Mouse (Mus musculus) heart, postnatal 10 days (tissue): ENCODE results near the gene Ccdc184. TPM values are rescaled to one million over a fixed set of nuclear protein-coding genes. Genes with fewer than 3 reads are reported as not detected.

Source experiments
- DNase-seq, 2 experiments: peaks; one replicate each; pipeline ENCODE4 v3.0.0; 2021
- intact Hi-C: fragments of 180-260 bp; cut with DNase I; formaldehyde crosslinking; loops from one replicate; pipeline ENCODE4 v1.15.1; 2025
- total RNA-seq, 2 experiments: library from RNA; stranded (reverse); gene quantifications; 2 replicates each; pipeline ENCODE4 v1.2.3; 2021

Ccdc184 gene
- total RNA-seq, 2 experiments from 2014 or later, result 0.57 to 0.64 TPM

DNA sequence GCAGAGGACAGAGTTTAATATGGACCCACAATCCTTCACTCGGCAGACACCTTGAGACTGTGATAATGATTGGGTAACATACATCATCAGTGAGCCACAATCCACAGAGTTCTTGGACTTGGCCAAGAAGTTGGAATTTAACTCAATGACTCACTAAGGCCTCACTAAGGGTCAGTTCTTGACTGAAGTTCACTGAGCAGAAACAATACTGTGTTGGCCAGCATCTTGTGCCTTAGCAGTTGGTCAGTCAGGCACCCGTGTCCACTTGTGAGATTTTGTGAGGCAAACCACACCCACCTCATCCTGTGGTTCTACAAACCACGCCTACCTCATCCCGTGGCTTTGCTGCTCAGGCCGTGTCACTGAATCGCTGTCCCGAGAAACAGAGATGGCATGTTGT, 42.7 kb downstream of the Ccdc184 start:
- DNase-seq, result no peak
- intact Hi-C loops, result no loop called here

DNA sequence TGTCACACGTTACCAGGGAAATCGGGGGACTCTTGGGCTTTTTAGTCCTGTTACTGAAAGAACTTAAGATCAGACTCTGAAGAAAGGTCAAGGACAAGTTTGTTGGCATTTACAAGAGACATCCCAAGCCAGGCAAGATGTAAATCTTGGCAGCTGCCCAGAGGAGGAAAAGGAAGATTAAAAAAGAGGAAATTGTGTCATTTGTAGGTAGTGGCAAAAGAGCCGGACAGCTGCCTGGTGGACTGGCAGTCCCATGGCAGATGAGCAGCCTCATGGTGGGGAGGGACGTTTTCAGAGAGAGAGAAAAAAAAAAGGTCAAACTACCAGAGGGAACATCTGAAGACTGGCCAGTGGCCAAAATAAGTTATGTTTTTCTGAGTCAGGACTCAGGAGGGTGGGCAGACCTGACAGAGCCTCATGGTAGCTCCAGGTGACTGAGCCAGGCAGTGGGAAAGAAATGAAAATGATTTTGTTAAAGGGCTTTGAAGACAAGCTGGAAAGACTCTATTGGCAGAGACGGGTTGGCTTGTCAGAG, 46.4 kb downstream of the Ccdc184 start:
- DNase-seq, result peak in 1 of 2 experiments; percentile 1
- intact Hi-C loops, result no loop called here

DNA sequence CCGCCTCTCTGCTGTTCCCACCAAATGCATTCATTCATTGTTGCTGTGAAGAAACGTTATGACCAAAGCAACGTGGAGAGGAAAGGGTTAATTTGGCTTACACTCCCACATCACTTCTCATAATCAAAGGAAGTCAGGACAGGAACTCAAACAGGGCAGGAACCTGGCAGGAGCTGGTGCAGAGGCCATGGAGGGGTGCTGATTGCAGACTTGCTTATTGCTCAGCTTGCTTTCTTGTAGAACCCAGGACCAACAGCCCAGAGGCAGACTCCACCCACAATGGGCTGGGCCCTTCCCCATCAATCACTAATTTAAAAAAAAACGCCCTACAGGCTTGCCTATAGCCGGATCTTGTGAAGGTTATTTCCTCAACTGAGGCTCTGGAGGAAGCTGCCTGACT, 47.2 kb downstream of the Ccdc184 start:
- no peak for DNase-seq
- intact Hi-C loops, result no loop called here

Other genes with a start within 250 kb of the Ccdc184 start
- gene Tmem106c, start 203.0 kb upstream of the Ccdc184 start, total RNA-seq, result 10 to 100 TPM; 16.6 to 20.9 TPM
- gene Col2a1, start 162.5 kb upstream of the Ccdc184 start, total RNA-seq, result under 1 TPM; 0.62 to 0.84 TPM
- 100 to 1,000 TPM; 571 to 624 TPM for gene Pfkm, start 74.6 kb upstream of the Ccdc184 start, total RNA-seq
- gene Senp1, start 73.4 kb upstream of the Ccdc184 start, total RNA-seq, result 10 to 100 TPM; 16.7 to 18.5 TPM
- gene Asb8, start 1.5 kb upstream of the Ccdc184 start, total RNA-seq, result 100 to 1,000 TPM; 104 to 109 TPM
- gene Olfr288, start 28.4 kb downstream of the Ccdc184 start, total RNA-seq, result not detected
- not detected for gene Gm44579, start 53.8 kb downstream of the Ccdc184 start, total RNA-seq
- not detected for gene Olfr287, start 53.9 kb downstream of the Ccdc184 start, total RNA-seq
- gene Olfr286, start 67.3 kb downstream of the Ccdc184 start, total RNA-seq, result not detected
- gene H1fnt, start 90.1 kb downstream of the Ccdc184 start, total RNA-seq, result not detected
- gene Zfp641, start 129.0 kb downstream of the Ccdc184 start, total RNA-seq, result 1 to 10 TPM; 5.4 to 6.5 TPM
- not detected for gene Olfr285, start 150.2 kb downstream of the Ccdc184 start, total RNA-seq
- not detected for gene Olfr284, start 173.8 kb downstream of the Ccdc184 start, total RNA-seq
- not detected for gene Olfr283, start 213.8 kb downstream of the Ccdc184 start, total RNA-seq